Mouse (Mus musculus) olfactory bulb, adult 2 months (tissue): ENCODE results near the gene Mrps23. TPM values are rescaled to one million over a fixed set of nuclear protein-coding genes. Genes with fewer than 3 reads are reported as not detected.

Source experiments
- H3K27ac ChIP-seq: fragments of 200-500 bp; 2 replicates; pipeline ENCODE4 v1.5.1; 2012; ENCODE audit warnings: low read depth, low read length; ENCODE audit not compliant: insufficient read depth
- H3K4me1 ChIP-seq: fragments of 200-500 bp; 2 replicates; pipeline ENCODE4 v1.6.1; 2012; ENCODE audit warnings: low read length; ENCODE audit not compliant: control insufficient read depth, insufficient read depth
- H3K4me3 ChIP-seq: fragments of 200-500 bp; 2 replicates; pipeline ENCODE4 v1.5.1; 2012; ENCODE audit warnings: mild to moderate bottlenecking, low read depth, low read length, moderate library complexity; ENCODE audit not compliant: insufficient read depth
- CTCF ChIP-seq: fragments of 200-500 bp; IDR thresholded peaks from 2 replicates; pipeline ENCODE4 v1.5.1; 2012; ENCODE audit warnings: low read depth, mild to moderate bottlenecking, low read length, moderate library complexity; ENCODE audit not compliant: insufficient read depth
- POLR2A ChIP-seq: fragments of 200-500 bp; IDR thresholded peaks from 2 replicates; pipeline ENCODE4 v1.6.1; 2012; ENCODE audit warnings: mild to moderate bottlenecking, low read depth, low read length, moderate library complexity; ENCODE audit not compliant: insufficient read depth
- WGBS: fragments of 180-500 bp; shearing (Covaris S2); methylation state at CpG from one replicate; pipeline ENCODE4 v1.1.7; 2018; 5-methylcytosine and 5-hydroxymethylcytosine counted together
- polyA plus RNA-seq: library from polyadenylated mRNA; stranded (reverse); fragments of >200 nt; gene quantifications from 2 replicates; pipeline ENCODE4 v1.2.4, GENCODE M21; 2012; ENCODE audit warnings: low replicate concordance; ENCODE audit not compliant: missing spikeins, insufficient read depth, insufficient read length

The Mrps23 gene
- polyA plus RNA-seq, 1 experiment: not detected

DNA sequence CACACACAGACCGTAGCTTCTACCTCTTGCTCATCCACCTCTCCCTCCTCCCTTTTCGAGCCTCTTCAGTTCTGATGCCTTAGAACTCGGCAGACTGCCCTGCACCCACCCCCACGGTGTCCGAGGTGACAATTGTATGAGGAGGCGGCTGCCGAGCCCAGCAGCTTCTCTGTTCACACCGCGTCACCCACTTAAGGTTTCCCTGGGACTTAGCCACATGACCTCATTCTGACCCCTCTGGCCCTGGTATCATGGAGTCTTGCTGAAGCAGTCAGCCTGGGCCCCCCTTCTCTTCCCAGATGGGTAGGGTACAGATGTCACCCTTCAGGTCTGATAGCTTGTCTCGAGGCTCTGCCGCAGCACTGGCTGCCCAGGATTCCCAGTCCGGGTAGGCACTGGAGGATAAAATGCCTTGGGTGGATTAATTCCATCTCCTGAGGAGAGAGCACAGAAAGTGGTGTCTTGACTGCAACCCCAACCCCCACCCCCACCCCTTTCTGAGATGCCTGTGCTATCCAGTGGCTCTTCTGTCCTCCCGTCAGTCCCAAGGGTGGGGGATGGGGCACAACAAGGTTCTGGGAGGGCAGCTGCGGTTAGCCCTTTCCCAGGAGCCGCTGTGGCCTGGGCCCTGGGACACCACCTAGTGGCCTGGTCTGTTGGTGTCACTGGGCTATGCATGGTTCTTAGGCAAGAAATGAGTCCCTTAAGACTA, 42.4 kb upstream of the Mrps23 start:
- Histone ChIP-seq H3K4me1 (peaks cover 48% of the 10 kb centered on the region), H3K4me3 (peak overlapping the region; percentile 58), H3K27ac (peak overlapping the region; percentile 95)
- under 1% methylated on average over 15 of the region's 15 CpGs for WGBS
- TF ChIP-seq CTCF (peak; percentile 76), POLR2A (no peak)

DNA sequence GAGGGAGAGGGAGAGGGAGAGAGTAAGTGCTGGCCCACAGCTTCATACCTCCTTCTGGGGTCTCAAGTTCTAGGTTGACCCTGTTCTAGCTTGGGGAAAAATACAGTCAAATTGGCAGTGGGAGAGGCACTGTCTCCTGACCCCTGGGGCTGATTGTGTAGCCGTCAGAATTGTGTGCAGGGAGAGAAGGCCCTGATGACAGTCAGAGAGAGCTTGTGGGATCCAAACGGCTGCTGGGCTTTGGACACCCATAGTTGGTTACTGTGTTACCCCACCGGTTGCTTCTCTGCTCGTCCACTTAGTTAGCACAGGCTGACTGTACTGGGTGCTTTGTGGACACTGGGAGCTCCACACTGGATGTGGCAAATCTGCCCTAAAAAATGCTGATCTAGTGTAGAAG, 41.4 kb upstream of the Mrps23 start:
- WGBS: 68% methylated on average over 4 of the region's 4 CpGs
- Histone ChIP-seq H3K4me3 (no peak overlapping the region), H3K27ac (peak overlapping the region; percentile 29; the same call in 1 of the 2 replicates), H3K4me1 (peaks cover 48% of the 10 kb centered on the region)
- TF ChIP-seq CTCF (no peak), POLR2A (no peak)

DNA sequence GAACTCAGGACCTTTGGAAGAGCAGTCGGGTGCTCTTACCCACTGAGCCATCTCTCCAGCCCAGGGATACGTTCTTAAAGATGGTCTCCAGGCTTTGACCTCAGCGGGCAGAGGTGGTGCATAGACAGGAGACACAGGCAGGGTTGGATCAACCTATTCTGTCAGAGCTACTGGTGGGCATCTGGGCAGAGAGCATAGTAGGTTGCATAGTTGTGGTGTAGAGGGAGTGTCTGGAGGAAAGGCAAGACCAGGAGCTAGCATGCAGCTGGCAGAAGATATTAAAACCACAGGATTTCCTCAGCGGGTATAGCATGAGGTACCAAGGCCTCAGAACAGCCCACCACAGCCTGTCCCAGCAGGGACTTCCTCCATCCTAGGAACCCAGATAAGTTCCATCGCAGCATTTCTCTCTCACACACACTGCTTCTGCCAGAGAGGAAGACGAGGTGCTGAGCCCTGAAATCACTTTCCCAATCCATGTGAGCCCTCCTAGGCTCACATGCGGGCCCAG, 39.9 kb upstream of the Mrps23 start:
- no peak overlapping the region for H3K4me3 ChIP-seq
- 78% methylated on average over 7 of the region's 7 CpGs for WGBS
- peaks cover 41% of the 10 kb centered on the region for H3K4me1 ChIP-seq
- peak overlapping the region; percentile 69; the same call in 1 of the 2 replicates for H3K27ac ChIP-seq
- TF ChIP-seq POLR2A (no peak), CTCF (no peak)

DNA sequence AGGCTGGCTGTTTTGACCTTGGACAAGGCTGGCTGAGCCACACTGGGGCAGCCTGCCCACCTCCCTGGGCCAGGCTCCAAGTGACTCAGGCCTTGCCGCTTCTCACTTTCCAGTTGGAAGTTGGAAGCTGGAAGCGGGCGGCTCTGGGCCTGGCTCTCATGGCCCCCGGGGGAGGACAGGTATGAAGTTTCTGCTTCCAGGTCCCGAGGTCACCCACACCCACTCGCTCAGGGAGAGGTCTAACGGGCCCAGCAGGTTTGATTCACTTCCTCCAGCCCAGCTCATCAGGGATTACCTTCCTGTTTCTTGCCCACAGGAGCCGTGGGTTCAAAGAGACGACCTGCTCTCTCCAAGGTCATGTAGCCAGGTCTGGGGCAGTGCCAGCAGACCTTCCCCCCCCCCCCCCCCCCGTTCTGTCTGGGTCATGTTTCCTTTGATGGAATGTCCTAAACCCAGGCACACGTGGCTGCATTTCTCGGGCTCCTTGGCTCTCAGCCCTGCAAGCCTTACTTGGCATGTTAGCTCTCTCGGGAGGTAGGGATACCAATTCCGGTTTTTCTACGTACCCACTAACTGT, 39.3 kb upstream of the Mrps23 start:
- 51% methylated on average over 15 of the region's 15 CpGs for WGBS
- no peak for TF ChIP-seq CTCF
- TF ChIP-seq POLR2A: no peak
- no peak overlapping the region for H3K4me3 ChIP-seq
- peak overlapping the region; percentile 69; the same call in 1 of the 2 replicates for H3K27ac ChIP-seq
- peaks cover 37% of the 10 kb centered on the region for H3K4me1 ChIP-seq

DNA sequence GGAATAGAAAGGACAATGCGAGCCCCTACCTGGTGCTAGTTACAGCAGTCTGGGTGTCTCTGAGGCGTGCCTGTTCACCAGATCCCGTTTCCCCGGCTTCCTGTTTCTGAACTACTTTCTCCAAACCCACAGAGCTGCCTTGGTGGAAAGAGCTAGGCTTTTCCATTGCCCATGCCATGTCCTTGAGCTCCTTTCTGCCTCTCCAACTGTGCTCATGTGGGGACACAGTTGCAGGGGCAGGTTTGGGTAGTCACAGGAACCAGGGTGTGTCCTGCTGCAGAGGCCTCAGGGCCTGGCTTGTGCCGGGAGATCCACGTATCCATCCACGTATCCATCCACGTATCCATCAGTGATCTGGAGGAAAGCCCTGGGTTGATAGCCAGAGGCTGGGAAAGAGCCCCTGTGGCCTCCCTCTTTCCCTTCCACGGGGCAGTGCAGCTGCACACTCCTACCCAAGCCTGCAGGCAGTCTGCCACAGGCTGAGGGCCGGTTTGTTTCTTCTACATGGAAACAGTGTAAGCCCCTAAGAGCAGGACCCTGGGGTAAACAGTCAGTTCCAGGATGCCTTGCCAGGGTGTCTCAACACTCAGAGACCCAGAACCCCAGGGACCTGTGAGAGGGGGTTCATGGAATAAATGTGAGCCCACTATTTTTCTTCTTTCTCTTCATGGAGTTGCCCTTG, 38.4 kb upstream of the Mrps23 start:
- 70% methylated on average over 10 of the region's 10 CpGs for WGBS
- TF ChIP-seq POLR2A (no peak), CTCF (no peak)
- Histone ChIP-seq H3K4me1 (peaks cover 34% of the 10 kb centered on the region), H3K4me3 (no peak overlapping the region), H3K27ac (no peak overlapping the region)

DNA sequence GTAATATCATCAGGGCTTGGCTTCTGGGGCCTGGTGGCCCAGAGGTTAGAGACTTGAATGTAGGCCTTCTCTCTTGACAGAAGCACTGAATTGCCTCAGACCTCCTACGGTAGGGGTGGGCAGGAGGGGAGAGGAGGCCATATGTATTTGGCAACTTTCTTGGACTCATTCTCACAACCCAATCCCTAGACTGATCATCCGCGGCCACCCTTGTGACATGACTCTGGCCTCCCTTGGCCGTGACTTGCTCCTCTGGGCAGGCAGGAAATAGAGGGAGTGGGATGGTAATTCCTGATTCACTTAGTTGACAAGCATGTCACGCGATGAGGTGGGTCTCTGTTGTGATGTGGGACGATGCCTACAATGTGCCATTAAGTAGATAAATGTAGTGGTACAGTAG, 37.7 kb upstream of the Mrps23 start:
- Histone ChIP-seq H3K4me1 (peaks cover 30% of the 10 kb centered on the region), H3K4me3 (no peak overlapping the region), H3K27ac (no peak overlapping the region)
- no peak for TF ChIP-seq POLR2A
- TF ChIP-seq CTCF: no peak
- 87% methylated on average over 7 of the region's 7 CpGs for WGBS

DNA sequence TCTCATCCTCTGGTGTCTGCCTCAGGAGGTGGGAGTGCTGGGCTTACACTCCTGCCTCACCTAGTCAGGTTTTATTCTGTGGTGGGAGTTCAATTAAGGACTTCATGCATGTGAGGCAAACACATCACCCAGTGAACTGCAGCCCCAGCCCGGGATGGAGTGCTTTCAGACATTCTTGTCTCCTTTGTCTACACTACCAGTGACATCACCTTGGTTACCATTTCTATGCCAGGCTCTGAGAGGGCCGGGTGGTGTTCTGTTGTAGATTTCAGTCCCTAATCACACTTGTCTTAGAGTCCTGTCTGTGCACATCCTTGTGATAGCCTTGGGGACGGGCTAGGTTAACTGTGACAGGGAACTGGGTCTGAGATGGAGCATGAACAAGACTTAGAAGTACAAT, 35.6 kb upstream of the Mrps23 start:
- 60% methylated on average over 3 of the region's 3 CpGs for WGBS
- no peak overlapping the region for H3K4me3 ChIP-seq
- no peak for TF ChIP-seq POLR2A
- no peak for TF ChIP-seq CTCF
- no peak overlapping the region for H3K27ac ChIP-seq
- peaks cover 34% of the 10 kb centered on the region for H3K4me1 ChIP-seq

DNA sequence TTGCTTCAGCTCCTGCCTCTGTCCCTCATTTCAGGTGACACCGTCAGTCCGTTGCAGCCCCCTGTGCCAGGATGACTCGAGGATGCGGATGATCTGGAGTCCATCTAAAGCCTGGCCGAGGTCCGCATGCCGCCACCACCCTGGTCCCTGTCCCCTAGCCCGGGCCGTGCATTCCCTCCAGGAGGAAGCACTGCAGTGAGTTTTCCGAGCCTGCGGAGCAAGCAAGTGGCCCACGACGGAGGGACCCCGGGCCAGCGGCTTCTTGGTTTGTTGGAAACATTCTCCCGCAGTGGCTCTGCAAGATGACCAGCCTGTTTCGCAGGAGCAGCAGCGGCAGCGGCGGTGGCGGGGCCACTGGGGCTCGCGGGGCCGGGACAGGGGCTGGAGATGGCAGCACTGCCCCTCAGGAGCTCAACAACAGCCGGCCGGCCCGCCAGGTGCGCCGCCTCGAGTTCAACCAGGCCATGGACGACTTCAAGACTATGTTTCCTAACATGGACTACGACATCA, 34.6 kb upstream of the Mrps23 start:
- no peak overlapping the region for H3K4me3 ChIP-seq
- peaks cover 31% of the 10 kb centered on the region for H3K4me1 ChIP-seq
- H3K27ac ChIP-seq: no peak overlapping the region
- 76% methylated on average over 32 of the region's 32 CpGs for WGBS
- TF ChIP-seq POLR2A (no peak), CTCF (no peak)

DNA sequence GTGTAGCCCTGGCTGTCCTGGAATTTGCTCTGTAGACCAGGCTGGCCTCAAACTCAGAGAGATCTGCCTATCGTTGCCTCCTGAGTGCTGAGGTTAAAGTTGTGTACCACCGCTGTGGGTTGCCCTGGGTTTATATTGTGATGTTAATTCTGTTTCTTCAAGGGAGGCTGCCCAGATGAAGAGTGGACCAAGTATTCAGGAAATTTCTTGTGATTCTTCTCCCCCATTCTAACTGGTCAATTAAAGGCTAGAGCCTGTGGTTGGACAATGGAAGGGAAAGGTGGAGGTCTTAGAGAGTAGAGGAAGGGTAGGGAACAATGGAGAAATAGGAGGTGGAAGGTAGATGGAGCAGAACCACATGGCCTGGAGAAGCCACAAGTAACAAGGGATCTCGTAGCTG, 33.6 kb upstream of the Mrps23 start:
- 78% methylated on average over 3 of the region's 3 CpGs for WGBS
- peaks cover 22% of the 10 kb centered on the region for H3K4me1 ChIP-seq
- H3K27ac ChIP-seq: no peak overlapping the region
- H3K4me3 ChIP-seq: no peak overlapping the region
- TF ChIP-seq POLR2A (no peak), CTCF (no peak)
